Mouse (Mus musculus) R1 (cell line): ENCODE measurements at regions not wholly inside any gene's neighbourhood (a gene's known extent, or its start where the extent isn't known, plus 50 kb on each side); places are given as distances from the start of the nearest gene placed in this dataset.

Source experiments
- DNase-seq: peaks from one replicate; pipeline ENCODE4 v3.0.0-alpha.2; 2018; ENCODE audit warnings: low read depth, low spot score

- no peak for DNase-seq
These were observed 72.4 kb downstream of the Nupl2 start for GRCm38 (mm10) chr5:24237201-24237600.

GRCm38 (mm10) chr5:24239006-24239405 lies 74.2 kb downstream of the Nupl2 start:
- peak; percentile 90 for DNase-seq

GRCm38 (mm10) chr5:24244211-24244610 lies 79.4 kb downstream of the Nupl2 start:
- DNase-seq, result peak; percentile 61

GRCm38 (mm10) chr5:24255421-24255820 lies 90.7 kb downstream of the Nupl2 start:
- no peak for DNase-seq

GRCm38 (mm10) chr5:24261098-24261497 lies 90.3 kb downstream of the Kcnh2 start:
- DNase-seq, result peak; percentile 80

- peak; percentile 88 for DNase-seq
These were observed 89.3 kb downstream of the Kcnh2 start for GRCm38 (mm10) chr5:24262146-24262545.

GRCm38 (mm10) chr5:24264151-24264550 lies 87.3 kb downstream of the Kcnh2 start:
- no peak for DNase-seq

- peak; percentile 50 for DNase-seq
These were observed 86.0 kb downstream of the Kcnh2 start for GRCm38 (mm10) chr5:24265431-24265830.

GRCm38 (mm10) chr5:24266344-24267295 lies 84.8 kb downstream of the Kcnh2 start:
- DNase-seq, result peak; percentile 91
